Mouse (Mus musculus) Patski (cell line): ENCODE data around the gene Tbx2. TPM values are rescaled to one million over a fixed set of nuclear protein-coding genes. Genes with fewer than 3 reads are reported as not detected.

ENCODE experiments used
- ATAC-seq: fragments of 100-300 bp; one replicate; pipeline ENCODE4 v1.8.0; 2021
- CTCF ChIA-PET: fragments of 350-600 bp; sonication (Branson Sonifier 250); formaldehyde crosslinking; loops from one replicate; lab custom pipeline; 2022; ENCODE audit warnings: inconsistent platforms; lab: Charles Lee
- POLR2A ChIA-PET: fragments of 350-600 bp; sonication (Branson Sonifier 250); formaldehyde crosslinking; loops from one replicate; lab custom pipeline; 2022; ENCODE audit warnings: antibody characterized with exemption, inconsistent platforms; lab: Charles Lee
- DNase-seq: peaks from one replicate; pipeline ENCODE4 v3.0.0-alpha.2; 2011; ENCODE audit warnings: low read depth, low spot score
- H3K27me3 ChIP-seq: fragments of 371-371 bp; one replicate; pipeline ENCODE4 v1.5.1; 2021
- CTCF ChIP-seq: fragments of 100-300 bp; IDR thresholded peaks from one replicate; pipeline ENCODE4 v1.5.1; 2021
- in situ Hi-C: fragments of 300-500 bp; cut with MboI; formaldehyde crosslinking; loops from 3 replicates; pipeline ENCODE4 v1.11.1; 2018; ENCODE audit warnings: low pct_unique_long_range_greater_than_20kb, mixed read lengths
- polyA plus RNA-seq: library from polyadenylated mRNA; unstranded; gene quantifications from one replicate; pipeline ENCODE4 v1.2.3, GENCODE M21; 2021

The Tbx2 gene
- polyA plus RNA-seq, 1 experiment from 2014 or later: 1.8 TPM

GRCm38 (mm10) chr11:85838424-85839257 lies 6.3 kb downstream of the Tbx2 start:
- ChIA-PET POLR2A (no interaction called here), CTCF (no interaction called here)
- DNase-seq (no peak), ATAC-seq (no peak)
- no peak for TF ChIP-seq CTCF
- H3K27me3 ChIP-seq: no peaks in the 10 kb centered on the region
- in situ Hi-C loops: loop anchor here (5.0 kb wide), 1 partner anchor 456 kb away; no protein-coding TSS in a partner anchor

GRCm38 (mm10) chr11:85839258-85840030 lies 7.1 kb downstream of the Tbx2 start:
- DNase-seq (no peak), ATAC-seq (no peak)
- no peaks in the 10 kb centered on the region for H3K27me3 ChIP-seq
- ChIA-PET CTCF (no interaction called here), POLR2A (no interaction called here)
- no peak for TF ChIP-seq CTCF
- in situ Hi-C loops: loop anchor here (5.0 kb wide), 1 partner anchor 457 kb away; no protein-coding TSS in a partner anchor

- POLR2A ChIA-PET: no interaction called here
- no peaks in the 10 kb centered on the region for H3K27me3 ChIP-seq
Measured at GRCm38 (mm10) chr11:85840031-85840802, 7.9 kb downstream of the Tbx2 start.

GRCm38 (mm10) chr11:85840803-85841145 lies 8.4 kb downstream of the Tbx2 start:
- ChIA-PET CTCF (interaction anchor here (0.9 to 1.1 kb wide), 2 partner anchors 18 to 320 kb away, joined by 3 to 4 read pairs; no protein-coding TSS in a partner anchor), POLR2A (no interaction called here)
- ATAC-seq: no peak
- no peaks in the 10 kb centered on the region for H3K27me3 ChIP-seq
- no peak for TF ChIP-seq CTCF
- in situ Hi-C loops: no loop called here
- DNase-seq: no peak

More at GRCm38 (mm10) chr11:85840031-85840802, 7.9 kb downstream of the Tbx2 start:
- CTCF ChIA-PET: no interaction called here
- ATAC-seq (no peak), DNase-seq (no peak)
- in situ Hi-C loops: no loop called here
- TF ChIP-seq CTCF: no peak

- ChIA-PET POLR2A (no interaction called here), CTCF (interaction anchor here (0.9 to 1.1 kb wide), 2 partner anchors 19 to 321 kb away, joined by 3 to 4 read pairs; no protein-coding TSS in a partner anchor)
- no peak for DNase-seq
- ATAC-seq: no peak
- TF ChIP-seq CTCF: no peak
- in situ Hi-C loops: no loop called here
- H3K27me3 ChIP-seq: no peaks in the 10 kb centered on the region
Measured at GRCm38 (mm10) chr11:85841211-85841681, 8.9 kb downstream of the Tbx2 start.

GRCm38 (mm10) chr11:85841980-85842379 lies 9.6 kb downstream of the Tbx2 start:
- no peaks in the 10 kb centered on the region for H3K27me3 ChIP-seq
- in situ Hi-C loops: no loop called here
- DNase-seq (no peak), ATAC-seq (no peak)
- no peak for TF ChIP-seq CTCF
- ChIA-PET CTCF (interaction anchor here (1.0 to 1.4 kb wide), 3 partner anchors 129 to 324 kb away, joined by 3 to 5 read pairs (median 4); no protein-coding TSS in a partner anchor), POLR2A (no interaction called here)

- POLR2A ChIA-PET: interaction anchor here (0.7 kb wide), 1 partner anchor 333 kb away, joined by 4 read pairs; no protein-coding TSS in a partner anchor
Measured at GRCm38 (mm10) chr11:85842596-85843346, 10.4 kb downstream of the Tbx2 start.

GRCm38 (mm10) chr11:85843347-85843692 lies 11.0 kb downstream of the Tbx2 start:
- POLR2A ChIA-PET: interaction anchor here (0.6 kb wide), 1 partner anchor 111 kb away, joined by 3 read pairs; no protein-coding TSS in a partner anchor
- in situ Hi-C loops: no loop called here
- H3K27me3 ChIP-seq: no peaks in the 10 kb centered on the region
- CTCF ChIA-PET: interaction anchor here (1.1 to 1.4 kb wide), 2 partner anchors 323 to 325 kb away, joined by 3 to 5 read pairs; no protein-coding TSS in a partner anchor
- TF ChIP-seq CTCF: no peak
- ATAC-seq (no peak), DNase-seq (no peak)

More at GRCm38 (mm10) chr11:85842596-85843346, 10.4 kb downstream of the Tbx2 start:
- CTCF ChIA-PET: interaction anchor here (1.0 to 1.4 kb wide), 3 partner anchors 128 to 325 kb away, joined by 3 to 5 read pairs (median 3); no protein-coding TSS in a partner anchor
- no peak for TF ChIP-seq CTCF
- ATAC-seq: no peak
- in situ Hi-C loops: no loop called here
- H3K27me3 ChIP-seq: no peaks in the 10 kb centered on the region
- DNase-seq: no peak
